Mouse (Mus musculus): Measurements from ENCODE around the gene Nudc.
"Not testable (repeated sequence)": the region's sequence is repeated elsewhere in the genome, so short reads cannot be mapped to it uniquely, and the experiment has no call there.

Gene Nudc

GRCm38 (mm10) chr4:133536081-133536480, 9.7 kb downstream of the Nudc start:
- DNase-seq (ENCODE audit: low read depth), result no peak

GRCm38 (mm10) chr4:133532777-133533176, 13.0 kb downstream of the Nudc start:
- DNase-seq (ENCODE audit: low read depth), result no peak

DNA sequence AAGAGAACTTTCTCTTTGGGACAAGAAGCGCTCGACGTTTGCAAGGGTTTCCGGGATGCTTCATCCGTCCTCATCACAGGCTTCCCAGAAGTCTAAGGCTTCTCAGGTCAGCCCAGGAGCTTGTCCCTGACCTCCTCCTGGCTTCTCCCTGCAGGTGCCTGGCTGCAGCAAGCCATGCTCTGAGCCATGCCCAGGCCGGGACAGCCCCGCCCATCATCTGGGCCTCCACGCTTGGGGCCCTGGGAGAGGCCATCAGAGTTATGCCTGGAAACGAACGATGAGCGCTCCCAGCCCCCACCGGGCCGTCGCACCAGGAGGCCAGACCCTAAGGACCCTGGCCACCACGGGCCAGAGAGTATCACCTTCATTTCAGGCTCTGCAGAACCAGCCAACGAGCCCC, 18.0 kb downstream of the Nudc start:
- DNase-seq (ENCODE audit: low read depth), result no peak

- no peak for DNase-seq (ENCODE audit: low read depth)
These were observed 24.3 kb downstream of the Nudc start for GRCm38 (mm10) chr4:133521502-133521901.

DNA sequence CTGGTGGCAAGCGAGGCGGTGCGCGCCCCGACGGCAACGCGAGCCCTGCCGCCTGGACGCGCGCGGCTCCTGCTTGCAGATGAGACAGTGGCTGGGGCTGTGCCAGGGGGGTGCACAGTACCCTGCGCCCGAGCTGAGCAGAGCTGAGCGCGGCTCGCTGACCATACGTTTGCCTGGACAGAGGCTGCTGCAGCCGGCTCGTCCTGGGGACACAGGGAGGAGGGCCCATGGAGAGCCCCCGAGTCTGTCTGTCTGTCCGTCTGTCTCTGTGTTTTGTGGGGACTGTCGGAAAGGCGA, 26.5 kb downstream of the Nudc start:
- no peak for DNase-seq (ENCODE audit: low read depth)

DNA sequence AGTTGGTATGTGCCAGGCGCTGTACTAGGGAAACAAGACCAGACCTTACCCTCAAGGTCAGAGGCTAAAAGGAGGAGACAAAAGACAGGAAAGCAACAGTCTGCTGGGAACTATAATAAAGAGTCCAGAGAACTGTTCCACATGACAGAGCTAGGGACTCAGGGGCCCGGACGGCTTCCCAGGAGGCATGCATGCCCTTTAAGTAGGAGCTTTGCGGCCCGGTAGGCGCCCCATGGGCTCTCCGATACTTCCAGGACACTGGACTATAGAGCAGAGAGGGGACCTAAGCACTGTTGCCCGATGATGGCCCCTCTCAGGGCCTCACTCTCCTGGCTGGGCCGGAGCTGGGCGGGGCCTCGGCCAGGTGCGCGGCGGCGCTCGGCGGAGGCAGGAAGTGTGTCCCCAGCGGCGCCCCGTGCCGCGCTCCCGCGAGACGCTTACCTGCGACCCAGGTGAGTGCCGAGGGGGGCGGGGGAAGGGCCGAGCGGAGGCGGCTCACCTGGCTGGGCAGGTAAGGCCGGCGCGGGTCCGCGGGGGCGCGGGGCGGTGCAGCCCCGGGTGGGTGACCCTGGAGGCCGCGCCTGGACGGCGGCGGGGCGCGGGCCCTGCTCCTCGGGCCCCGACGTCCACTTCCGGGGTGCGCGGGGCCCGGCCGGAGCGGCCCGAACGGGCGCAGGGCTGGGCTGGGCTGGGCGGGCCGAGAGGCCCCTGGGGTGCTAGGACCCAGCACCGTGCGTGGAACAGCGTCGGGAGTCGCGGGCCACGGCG, 27.0 kb downstream of the Nudc start, which contains the start of gene Kdf1:
Gene Kdf1, plus strand, starts transcription at position 363 of the 768 bp plus-strand sequence.
- DNase-seq (ENCODE audit: low read depth), result no peak

DNA sequence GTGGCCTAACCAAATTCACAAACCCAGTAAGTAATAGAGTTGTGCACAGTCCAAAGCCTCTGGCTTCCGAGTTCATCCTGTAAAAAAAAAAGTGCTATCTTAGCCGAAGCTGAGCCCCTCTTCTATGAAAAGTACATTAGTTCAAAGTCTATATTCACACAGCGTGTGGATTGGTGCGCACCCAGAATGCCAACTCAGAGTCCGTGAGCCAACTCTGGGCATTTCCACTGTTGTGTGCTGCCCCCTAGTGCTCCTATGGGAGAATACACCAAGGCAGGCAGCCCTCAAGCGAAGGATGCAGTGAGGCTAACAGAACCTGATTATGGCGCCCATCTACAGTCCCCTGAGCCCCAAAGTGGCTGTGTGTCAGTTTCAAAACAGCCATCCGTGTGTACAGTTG, 32.8 kb downstream of the Nudc start:
- no peak for DNase-seq (ENCODE audit: low read depth)

GRCm38 (mm10) chr4:133512511-133512910, 33.3 kb downstream of the Nudc start:
- not testable (repeated sequence) for DNase-seq (ENCODE audit: low read depth)

- DNase-seq (ENCODE audit: low read depth), result no peak
These were observed 34.7 kb downstream of the Nudc start for GRCm38 (mm10) chr4:133511050-133511449.

- no peak for DNase-seq (ENCODE audit: low read depth)
These were observed 36.8 kb downstream of the Nudc start for GRCm38 (mm10) chr4:133508990-133509389.

DNA sequence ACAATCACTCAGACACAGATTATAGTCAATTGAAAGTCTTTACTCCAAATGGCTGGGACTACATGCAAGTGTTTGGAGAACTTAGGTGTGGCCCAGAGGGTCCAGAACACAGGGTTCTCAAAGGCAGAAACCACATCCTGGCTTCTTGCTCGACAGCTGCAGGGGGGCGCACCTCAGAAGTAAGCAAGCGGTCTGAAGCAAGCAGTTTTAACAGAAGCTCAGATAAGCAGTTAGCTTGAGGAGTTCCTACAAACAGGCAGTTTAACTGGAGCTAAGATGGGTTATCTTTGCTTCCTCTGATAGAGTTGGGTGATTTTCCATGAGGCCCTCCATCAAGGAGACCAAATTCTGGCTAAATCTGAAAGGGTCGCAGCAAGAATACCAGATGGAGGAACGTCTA, 39.2 kb downstream of the Nudc start:
- no peak for DNase-seq (ENCODE audit: low read depth)

DNA sequence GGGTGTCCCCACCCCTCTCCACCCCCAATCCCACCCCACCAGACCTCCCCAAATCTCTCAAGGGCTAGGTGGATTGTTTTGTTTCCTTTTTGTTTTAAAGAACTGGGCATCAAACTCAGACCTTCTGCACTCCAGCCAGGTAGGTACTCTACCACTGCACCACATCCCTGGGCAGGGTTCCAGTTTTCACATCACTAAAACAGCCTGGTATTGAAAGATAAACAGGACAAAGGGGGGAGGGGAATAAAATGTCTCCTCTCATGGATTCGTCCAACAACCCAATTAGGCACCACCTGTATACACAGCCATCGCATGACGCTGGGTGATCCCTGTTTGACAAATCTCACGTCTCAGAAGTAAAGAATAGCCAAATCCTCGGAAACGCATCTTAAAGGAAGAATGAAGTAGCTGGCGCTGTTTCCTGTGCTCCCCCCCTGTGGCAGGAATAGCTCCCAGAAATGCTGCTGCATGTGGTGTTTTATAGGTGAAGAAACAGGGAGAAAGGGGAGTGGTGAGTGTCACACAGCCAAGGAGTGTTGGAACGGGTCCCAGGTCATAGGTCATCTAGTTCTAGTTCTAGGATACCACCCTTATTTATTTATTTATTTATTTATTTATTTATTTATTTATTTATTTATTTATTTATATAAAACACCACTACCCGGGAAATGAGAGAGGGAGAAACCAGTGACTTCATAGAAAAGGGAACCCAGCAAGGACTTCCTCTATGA, 40.9 kb downstream of the Nudc start:
- no peak for DNase-seq (ENCODE audit: low read depth)

DNA sequence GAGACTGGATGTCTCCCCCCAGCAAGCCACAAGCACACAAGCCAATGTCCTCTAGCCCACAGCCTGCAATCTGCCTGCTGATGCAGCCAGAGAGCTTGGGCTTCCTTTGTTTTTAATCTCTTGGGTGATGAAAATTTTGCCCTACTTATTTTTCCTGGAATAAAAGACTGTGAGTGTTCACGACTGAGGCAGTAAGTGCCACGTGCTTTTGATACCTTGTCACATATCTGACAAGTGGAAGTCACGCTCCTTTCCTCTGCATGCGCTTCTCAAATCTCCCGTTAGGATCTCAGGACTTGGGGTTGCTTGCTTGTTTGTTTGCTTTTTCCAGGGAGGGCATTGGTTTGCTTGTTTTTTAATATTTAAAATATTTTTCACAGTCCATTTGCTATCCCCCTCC, 41.5 kb downstream of the Nudc start:
- no peak for DNase-seq (ENCODE audit: low read depth)

DNA sequence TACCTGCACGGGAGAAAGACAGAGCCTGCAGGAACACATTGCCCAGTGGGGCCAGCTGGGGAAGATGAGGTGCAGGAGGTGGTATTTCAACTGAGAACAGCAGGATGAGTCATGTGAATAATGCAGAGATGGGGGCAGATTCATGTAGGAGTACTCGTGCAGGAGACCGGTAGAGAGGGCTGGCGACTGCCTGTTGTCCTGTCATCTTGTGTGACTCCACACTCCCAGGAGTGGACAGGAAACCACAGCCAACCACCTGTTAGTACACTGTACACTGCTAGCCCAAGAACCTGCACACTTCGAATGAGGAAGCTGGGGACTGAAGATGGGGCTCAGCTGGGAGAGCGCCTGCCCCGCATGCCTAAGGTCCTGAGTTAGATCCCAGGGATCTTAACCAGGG, 44.3 kb downstream of the Nudc start:
- no peak for DNase-seq (ENCODE audit: low read depth)

DNA sequence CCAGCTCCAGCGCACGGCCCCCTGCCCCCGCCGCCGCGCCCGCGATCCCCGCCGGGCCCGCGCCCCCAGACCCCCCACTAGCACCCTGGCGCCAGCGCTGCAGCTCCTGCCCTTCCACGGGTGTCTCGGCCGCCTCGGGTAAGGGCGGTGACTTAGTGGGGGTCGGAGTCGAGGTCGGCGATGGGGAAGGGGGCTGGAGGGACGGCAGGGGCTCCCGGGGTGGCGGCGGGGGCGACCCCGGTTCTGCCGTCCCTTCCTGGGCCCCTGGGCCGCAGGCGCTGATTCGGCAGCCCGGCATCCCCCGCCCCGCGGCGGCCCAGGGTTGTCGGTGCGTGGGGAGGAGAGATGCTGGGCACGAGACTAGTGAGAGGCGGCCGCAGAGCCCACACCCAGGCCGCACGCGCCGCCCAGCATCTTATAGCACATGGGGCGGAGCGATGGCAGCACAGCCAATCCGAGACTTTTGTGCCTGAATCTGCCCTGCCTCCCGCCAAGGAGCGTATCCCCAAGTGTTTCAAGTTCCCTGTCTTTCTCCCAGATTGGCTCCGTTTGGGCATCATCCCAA, 47.6 kb downstream of the Nudc start, which contains the start of gene Trnp1:
Gene Trnp1, minus strand, starts transcription at position 391 of the 565 bp plus-strand sequence.
- no peak for DNase-seq (ENCODE audit: low read depth)

- no peak for DNase-seq (ENCODE audit: low read depth)
These were observed 48.2 kb downstream of the Nudc start for GRCm38 (mm10) chr4:133497461-133498159.

GRCm38 (mm10) chr4:133496738-133497445, 48.9 kb downstream of the Nudc start:
- no peak for DNase-seq (ENCODE audit: low read depth)

GRCm38 (mm10) chr4:133495711-133496110, 50.1 kb downstream of the Nudc start:
- DNase-seq (ENCODE audit: low read depth), result no peak

DNA sequence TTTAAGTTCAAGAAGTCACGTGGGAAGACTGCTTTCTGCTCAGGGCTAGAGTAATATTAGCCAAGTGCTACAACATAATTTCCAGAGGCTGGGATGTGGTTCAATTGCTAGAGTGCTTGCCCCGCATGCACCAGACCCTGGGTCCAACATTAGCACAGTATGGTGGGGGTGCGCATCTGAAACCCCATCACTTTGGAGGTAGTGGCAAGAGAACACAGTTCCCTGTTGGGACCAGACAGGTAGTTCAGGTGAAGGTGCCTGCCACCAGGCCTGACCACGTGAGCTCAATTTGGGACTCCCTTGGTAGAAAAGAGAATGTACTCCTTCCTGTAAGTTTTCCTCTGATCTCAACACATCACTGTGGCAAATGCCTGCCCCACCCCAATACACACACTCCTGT, 50.9 kb downstream of the Nudc start:
- DNase-seq (ENCODE audit: low read depth), result no peak

- no peak for DNase-seq (ENCODE audit: low read depth)
These were observed 51.4 kb downstream of the Nudc start for GRCm38 (mm10) chr4:133494432-133494831.

DNA sequence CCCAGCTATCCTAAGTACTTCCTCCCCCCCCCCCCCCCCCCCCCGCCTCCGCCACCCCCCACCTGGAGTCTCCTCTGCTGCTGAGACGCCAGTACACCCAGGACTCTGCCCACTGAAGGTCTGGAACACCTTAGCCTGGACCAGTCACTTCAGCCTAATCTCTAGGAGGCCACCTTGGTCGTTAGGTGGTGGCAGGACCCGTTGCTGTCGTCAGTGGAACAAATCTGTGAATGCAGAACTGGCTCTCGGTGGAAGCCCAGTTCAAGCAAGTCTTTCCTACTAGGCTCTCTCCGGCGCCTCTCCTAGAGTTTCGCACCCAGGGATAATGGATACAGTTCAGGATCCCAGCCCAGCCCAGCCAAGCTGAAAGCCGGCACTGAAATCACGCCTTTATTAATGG, 51.9 kb downstream of the Nudc start:
- no peak for DNase-seq (ENCODE audit: low read depth)

GRCm38 (mm10) chr4:133491800-133492199, 54.0 kb downstream of the Nudc start:
- DNase-seq (ENCODE audit: low read depth), result no peak

Data from fibroblast of lung, adult 2 months (primary cell).